Mouse (Mus musculus) embryonic facial prominence, embryonic 11.5 days (tissue): ENCODE results near the gene Rarb. TPM values are rescaled to one million over a fixed set of nuclear protein-coding genes. Genes with fewer than 3 reads are reported as not detected.

Experiments used
- ATAC-seq: fragments of 200-750 bp; cut with Nextera tagmentation; replicated peaks from 2 replicates; pipeline ENCODE4 v1.8.0; 2017; ENCODE audit warnings: low read depth; ENCODE audit not compliant: insufficient number of reproducible peaks, low FRiP score, low TSS enrichment
- DNase-seq: peaks from one replicate; pipeline ENCODE4 v3.0.0-alpha.2; 2015; ENCODE audit warnings: low spot score
- H3K27ac ChIP-seq: fragments of 300-500 bp; sonication (generic); replicated peaks from 2 replicates; pipeline ENCODE4 v1.5.1; 2014; ENCODE audit warnings: mild to moderate bottlenecking, low read depth, low read length, control low read depth
- H3K27me3 ChIP-seq: fragments of 300-500 bp; sonication (generic); 2 replicates; pipeline ENCODE4 v1.6.1; 2014; ENCODE audit warnings: mild to moderate bottlenecking, low read length, moderate library complexity, mixed read lengths; ENCODE audit not compliant: control insufficient read depth, insufficient read depth
- H3K36me3 ChIP-seq: fragments of 300-500 bp; sonication (generic); replicated peaks from 2 replicates; pipeline ENCODE4 v1.6.1; 2014; ENCODE audit warnings: low read depth, mild to moderate bottlenecking, low read length, moderate library complexity, mixed read lengths; ENCODE audit not compliant: control insufficient read depth, insufficient read depth
- H3K4me1 ChIP-seq: fragments of 300-500 bp; sonication (generic); 2 replicates; pipeline ENCODE4 v1.6.1; 2014; ENCODE audit warnings: low read length, mixed read lengths; ENCODE audit not compliant: control insufficient read depth, insufficient read depth
- H3K4me2 ChIP-seq: fragments of 300-500 bp; sonication (generic); 2 replicates; pipeline ENCODE4 v1.6.1; 2014; ENCODE audit warnings: low read depth, mild to moderate bottlenecking, control low read depth, low read length, moderate library complexity
- H3K4me3 ChIP-seq: fragments of 300-500 bp; sonication (generic); 2 replicates; pipeline ENCODE4 v1.5.1; 2014; ENCODE audit warnings: low read depth, low read length, control low read depth
- H3K9ac ChIP-seq: fragments of 300-500 bp; sonication (generic); replicated peaks from 2 replicates; pipeline ENCODE4 v1.6.1; 2014; ENCODE audit warnings: mild to moderate bottlenecking, control low read depth, low read length
- H3K9me3 ChIP-seq: fragments of 300-500 bp; sonication (generic); replicated peaks from 2 replicates; pipeline ENCODE4 v1.6.1; 2016; ENCODE audit warnings: mild to moderate bottlenecking, low read length, inconsistent platforms, mixed read lengths; ENCODE audit not compliant: control insufficient read depth
- WGBS: fragments of 180-500 bp; shearing (Covaris S2); extraction: QIAGEN DNeasy Blood & Tissue Kit; methylation state at CpG from one replicate; pipeline ENCODE4 v1.1.7; 2014; 5-methylcytosine and 5-hydroxymethylcytosine counted together
- polyA plus RNA-seq: library from polyadenylated mRNA; unstranded; fragments of >200 nt; fragmentation: Nextera tagmentation; extraction: Ambion mirVana; gene quantifications from 2 replicates; pipeline ENCODE4 v1.2.1, GENCODE M21; 2014

Gene Rarb
- polyA plus RNA-seq, 1 experiment from 2014 or later, result 35.5 TPM

DNA sequence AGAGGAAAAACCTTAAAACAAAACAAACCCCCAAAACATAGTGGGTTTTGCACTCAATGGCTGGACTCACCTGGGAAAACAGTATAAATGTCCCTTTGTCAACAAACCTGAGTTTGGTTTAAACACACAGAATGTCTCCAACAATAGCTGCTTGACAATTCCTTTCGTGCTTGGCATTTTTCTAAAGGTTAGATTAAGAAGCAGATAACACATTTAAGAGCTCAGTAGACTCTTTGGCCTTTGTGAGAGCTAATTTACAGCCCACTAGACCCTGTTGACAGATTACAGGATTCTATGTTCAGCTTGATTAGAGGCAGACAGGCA lies 264.7 kb downstream of the Rarb start:
- H3K27me3 ChIP-seq, result no peaks in the 10 kb centered on the region
- no peak for ATAC-seq
- no peaks in the 10 kb centered on the region; the same call in 1 of the 2 replicates for H3K4me1 ChIP-seq
- no peak overlapping the region for H3K4me3 ChIP-seq
- no peaks in the 10 kb centered on the region for H3K36me3 ChIP-seq
- DNase-seq, result no peak
- no peak overlapping the region for H3K9ac ChIP-seq
- peak overlapping the region; percentile 77 for H3K27ac ChIP-seq
- 9% methylated on average over 1 of the region's 1 CpGs for WGBS
- H3K9me3 ChIP-seq, result no peaks in the 10 kb centered on the region
- H3K4me2 ChIP-seq, result peak overlapping the region; percentile 8; the same call in 1 of the 2 replicates

DNA sequence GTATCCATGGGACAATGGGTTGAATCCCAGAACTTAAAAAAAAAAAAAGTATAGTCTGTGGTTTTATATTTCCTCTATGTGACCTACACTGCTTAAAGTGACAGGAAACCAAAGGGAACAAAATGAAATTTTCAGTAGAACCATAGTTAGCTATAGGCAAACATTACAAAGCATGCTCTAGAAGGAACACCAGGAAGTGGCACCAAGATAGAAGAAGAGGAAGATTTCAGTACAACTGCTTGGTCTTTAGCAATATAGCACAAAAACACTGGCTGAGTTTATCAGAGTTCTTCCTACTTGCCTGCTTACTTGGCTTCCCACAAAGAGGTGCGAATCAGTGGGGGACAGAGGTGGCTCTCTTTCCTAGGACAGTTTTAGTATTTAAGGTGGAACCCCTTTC lies 266.7 kb downstream of the Rarb start:
- Histone ChIP-seq H3K36me3 (no peaks in the 10 kb centered on the region), H3K27ac (no peak overlapping the region), H3K9ac (no peak overlapping the region), H3K4me3 (no peak overlapping the region), H3K27me3 (no peaks in the 10 kb centered on the region), H3K4me2 (no peak overlapping the region), H3K9me3 (no peaks in the 10 kb centered on the region), H3K4me1 (no peaks in the 10 kb centered on the region; the same call in 1 of the 2 replicates)
- ATAC-seq (no peak), DNase-seq (no peak)
- 65% methylated on average over 1 of the region's 1 CpGs for WGBS

DNA sequence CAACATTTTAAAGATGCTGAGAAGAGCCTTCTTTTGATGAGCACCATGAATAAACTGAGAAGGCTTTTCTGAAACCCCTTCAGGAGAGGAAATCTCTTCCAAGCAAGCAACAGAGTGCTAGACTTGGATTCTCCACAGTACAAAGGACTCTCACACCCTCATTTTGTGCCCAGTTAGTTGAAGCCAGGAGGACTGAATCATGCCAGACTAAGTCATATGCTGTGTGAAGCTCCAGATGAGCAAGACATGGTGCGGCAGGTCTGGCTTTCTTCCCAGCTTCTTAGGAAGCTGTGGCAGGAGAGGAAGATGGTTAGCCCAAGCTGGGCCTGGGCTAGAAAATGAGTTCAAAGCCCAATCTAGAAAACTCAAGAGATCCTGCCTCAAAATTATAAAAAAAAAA lies 267.1 kb downstream of the Rarb start:
- DNase-seq, result no peak
- no peak for ATAC-seq
- Histone ChIP-seq H3K27me3 (no peaks in the 10 kb centered on the region), H3K4me2 (no peak overlapping the region), H3K4me3 (no peak overlapping the region), H3K9me3 (no peaks in the 10 kb centered on the region), H3K9ac (no peak overlapping the region), H3K36me3 (no peaks in the 10 kb centered on the region), H3K27ac (no peak overlapping the region), H3K4me1 (no peaks in the 10 kb centered on the region; the same call in 1 of the 2 replicates)
- WGBS, result 93% methylated on average over 1 of the region's 1 CpGs

DNA sequence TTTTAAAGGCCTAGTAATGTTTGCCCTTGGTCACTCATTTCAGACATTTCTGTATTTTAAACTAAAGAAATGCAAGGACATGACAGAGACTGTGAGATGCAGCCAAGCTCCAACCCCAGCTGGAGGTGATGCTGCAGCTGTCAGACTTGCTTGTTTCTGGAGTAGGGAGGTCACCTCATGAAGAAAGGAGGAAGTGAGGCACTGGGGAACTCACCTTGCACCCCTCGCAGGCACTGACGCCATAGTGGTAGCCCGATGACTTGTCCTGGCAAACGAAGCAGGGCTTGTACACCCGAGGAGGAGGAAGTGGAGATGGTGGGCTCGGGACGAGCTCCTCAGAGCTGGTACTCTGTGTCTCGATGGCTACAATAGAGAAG lies 270.8 kb downstream of the Rarb start:
- WGBS, result 85% methylated on average over 8 of the region's 8 CpGs
- Histone ChIP-seq H3K27ac (no peak overlapping the region), H3K4me1 (no peaks in the 10 kb centered on the region), H3K4me2 (no peak overlapping the region), H3K9me3 (no peaks in the 10 kb centered on the region), H3K4me3 (no peak overlapping the region), H3K27me3 (no peaks in the 10 kb centered on the region), H3K9ac (no peak overlapping the region), H3K36me3 (no peaks in the 10 kb centered on the region)
- ATAC-seq (no peak), DNase-seq (no peak)

DNA sequence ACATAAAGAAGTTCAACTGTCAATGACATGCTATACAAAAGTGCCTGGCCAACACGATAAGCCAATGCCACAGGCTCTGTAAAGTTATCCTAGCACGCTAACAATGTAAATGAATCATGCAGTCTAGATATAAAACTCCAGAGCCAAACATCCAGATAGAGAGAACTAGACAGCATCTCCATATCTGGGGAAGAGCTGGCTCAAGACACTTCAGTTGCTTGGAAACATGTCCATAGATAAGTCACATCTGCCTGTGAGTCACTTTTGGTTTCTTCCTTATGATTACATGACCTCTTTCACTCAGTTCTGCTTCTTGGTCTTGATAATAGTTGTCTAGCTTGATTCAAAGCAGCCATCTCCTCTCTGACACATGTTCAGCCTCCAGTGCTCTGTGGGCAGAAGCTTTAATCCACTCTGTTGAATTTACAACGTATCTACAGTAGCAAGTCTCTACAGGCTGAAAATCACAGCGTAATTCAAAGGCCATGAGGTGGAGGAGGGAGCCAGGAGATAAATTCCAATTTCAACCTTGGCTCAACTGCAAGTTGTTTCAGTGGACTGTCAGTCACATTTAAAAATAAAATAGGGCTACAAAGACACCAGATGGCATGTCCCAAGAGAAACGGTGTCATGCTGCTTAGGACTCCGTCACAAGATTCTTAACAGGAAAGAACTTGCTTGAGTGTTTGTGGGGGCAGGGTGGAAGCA lies 271.3 kb downstream of the Rarb start:
- no peak overlapping the region for H3K4me2 ChIP-seq
- WGBS, result 82% methylated on average over 6 of the region's 6 CpGs
- H3K9ac ChIP-seq, result no peak overlapping the region
- no peaks in the 10 kb centered on the region for H3K27me3 ChIP-seq
- no peak for DNase-seq
- no peaks in the 10 kb centered on the region for H3K36me3 ChIP-seq
- H3K9me3 ChIP-seq, result no peaks in the 10 kb centered on the region
- H3K27ac ChIP-seq, result no peak overlapping the region
- H3K4me3 ChIP-seq, result no peak overlapping the region
- no peak for ATAC-seq
- no peaks in the 10 kb centered on the region for H3K4me1 ChIP-seq

DNA sequence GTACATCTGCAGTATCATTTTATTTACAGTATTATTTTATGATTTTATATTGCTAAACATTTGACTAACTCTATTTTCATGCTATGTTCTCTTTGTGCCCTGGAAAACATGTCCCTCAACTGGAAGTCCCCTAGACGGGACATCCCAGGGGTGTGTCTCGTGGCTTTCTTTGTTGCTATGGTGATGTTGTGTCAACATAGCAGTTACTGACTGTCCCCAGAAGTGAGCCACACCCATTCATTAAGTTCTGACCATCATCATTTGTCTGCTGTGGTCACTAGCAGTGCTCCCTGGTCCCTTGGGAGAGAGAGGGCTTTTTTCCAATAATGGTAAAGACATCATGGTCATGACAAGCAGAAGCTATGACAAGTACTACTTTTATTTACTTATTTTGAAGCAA lies 274.0 kb downstream of the Rarb start:
- Histone ChIP-seq H3K27ac (no peak overlapping the region), H3K9ac (no peak overlapping the region), H3K36me3 (no peaks in the 10 kb centered on the region), H3K9me3 (no peaks in the 10 kb centered on the region), H3K27me3 (no peaks in the 10 kb centered on the region), H3K4me1 (no peaks in the 10 kb centered on the region), H3K4me3 (no peak overlapping the region), H3K4me2 (no peak overlapping the region)
- ATAC-seq (no peak), DNase-seq (no peak)
- WGBS, result 81% methylated on average over 2 of the region's 2 CpGs

DNA sequence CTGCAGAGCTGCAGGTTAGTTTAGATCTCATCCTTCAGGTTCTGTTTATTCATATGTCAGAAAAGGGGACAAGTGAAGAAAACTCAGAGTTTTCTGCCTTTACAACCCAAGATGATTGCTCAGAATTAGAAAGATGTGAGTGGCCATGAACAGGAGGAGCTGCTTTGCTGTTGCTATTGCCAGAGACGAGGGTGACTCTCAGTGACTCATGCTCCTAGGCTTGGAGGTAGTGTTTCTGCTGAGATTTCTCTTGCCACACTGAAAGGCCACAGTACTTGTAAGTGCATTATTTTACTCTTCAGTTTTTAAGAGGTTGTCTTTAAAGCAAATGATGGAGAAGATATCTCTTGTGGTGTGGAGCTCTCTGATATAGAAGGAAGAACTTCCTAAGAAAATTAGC lies 277.3 kb downstream of the Rarb start:
- Histone ChIP-seq H3K9me3 (no peaks in the 10 kb centered on the region), H3K27me3 (no peaks in the 10 kb centered on the region), H3K27ac (no peak overlapping the region), H3K4me3 (no peak overlapping the region), H3K9ac (no peak overlapping the region), H3K4me2 (no peak overlapping the region), H3K4me1 (no peaks in the 10 kb centered on the region), H3K36me3 (no peaks in the 10 kb centered on the region)
- WGBS, result 76% methylated on average over 1 of the region's 1 CpGs
- no peak for DNase-seq
- ATAC-seq, result no peak

DNA sequence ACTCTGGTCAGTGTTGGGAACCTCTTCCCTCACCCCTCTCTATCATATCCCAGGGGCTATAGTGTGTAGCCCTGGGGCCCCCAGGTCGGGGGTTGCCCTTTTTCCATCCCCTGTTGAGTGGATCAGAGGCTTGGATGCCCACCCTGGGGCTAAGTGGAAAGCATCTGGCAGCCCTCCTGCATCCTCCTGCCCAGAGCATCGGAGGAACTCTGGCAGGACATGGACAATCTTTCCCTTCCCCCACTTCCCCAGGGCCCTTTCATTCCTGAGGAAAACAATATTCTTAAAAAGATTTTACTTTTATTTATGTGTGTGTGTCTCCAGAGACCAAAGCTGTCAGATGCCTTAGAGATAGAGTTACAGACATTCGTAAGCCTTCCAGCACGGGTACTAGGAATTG lies 281.5 kb downstream of the Rarb start:
- no peak overlapping the region for H3K4me3 ChIP-seq
- peak; percentile 20 for DNase-seq
- H3K27ac ChIP-seq, result no peak overlapping the region
- H3K9me3 ChIP-seq, result no peaks in the 10 kb centered on the region
- H3K9ac ChIP-seq, result no peak overlapping the region
- no peaks in the 10 kb centered on the region for H3K4me1 ChIP-seq
- no peaks in the 10 kb centered on the region for H3K36me3 ChIP-seq
- ATAC-seq, result peak; percentile 44; the same call in 1 of the 2 replicates
- no peaks in the 10 kb centered on the region for H3K27me3 ChIP-seq
- H3K4me2 ChIP-seq, result no peak overlapping the region
- WGBS, result 29% methylated on average over 4 of the region's 4 CpGs
